Mouse (Mus musculus) liver, embryonic 13.5 days (tissue): Measurements from ENCODE around the gene Ifnab. TPM values are rescaled to one million over a fixed set of nuclear protein-coding genes. Genes with fewer than 3 reads are reported as not detected.

Experiments used
- ATAC-seq: fragments of 200-750 bp; cut with Nextera tagmentation; 2 replicates; pipeline ENCODE4 v1.8.0; 2017; ENCODE audit warnings: low read depth, mild to moderate bottlenecking, moderate number of reproducible peaks, moderate library complexity
- DNase-seq: peaks from one replicate; pipeline ENCODE4 v3.0.0; 2022
- H3K27ac ChIP-seq: fragments of 300-500 bp; sonication (generic); 2 replicates; pipeline ENCODE4 v1.5.1; 2015; ENCODE audit warnings: moderate library complexity, mild to moderate bottlenecking, inconsistent platforms
- H3K27me3 ChIP-seq: fragments of 300-500 bp; sonication (generic); 2 replicates; pipeline ENCODE4 v1.6.1; 2015; ENCODE audit warnings: mild to moderate bottlenecking, inconsistent platforms
- H3K36me3 ChIP-seq: fragments of 300-500 bp; sonication (generic); 2 replicates; pipeline ENCODE4 v1.6.1; 2015; ENCODE audit warnings: mild to moderate bottlenecking, inconsistent platforms
- H3K4me1 ChIP-seq: fragments of 300-500 bp; sonication (generic); replicated peaks from 2 replicates; pipeline ENCODE4 v1.6.1; 2015; ENCODE audit warnings: inconsistent platforms
- H3K4me2 ChIP-seq: fragments of 300-500 bp; sonication (generic); 2 replicates; pipeline ENCODE4 v1.6.1; 2015; ENCODE audit warnings: inconsistent platforms, mild to moderate bottlenecking, moderate library complexity
- H3K4me3 ChIP-seq: fragments of 300-500 bp; sonication (generic); replicated peaks from 2 replicates; pipeline ENCODE4 v1.5.1; 2015; ENCODE audit warnings: mild to moderate bottlenecking, inconsistent platforms
- H3K9ac ChIP-seq: fragments of 300-500 bp; sonication (generic); 2 replicates; pipeline ENCODE4 v1.6.1; 2015; ENCODE audit warnings: mild to moderate bottlenecking, inconsistent platforms
- H3K9me3 ChIP-seq: fragments of 300-500 bp; sonication (generic); replicated peaks from 2 replicates; pipeline ENCODE4 v1.6.1; 2016; ENCODE audit warnings: inconsistent platforms
- WGBS: fragments of 180-500 bp; shearing (Covaris S2); methylation state at CpG from one replicate; pipeline ENCODE4 v1.1.7; 2015; ENCODE audit not compliant: insufficient replicate concordance; 5-methylcytosine and 5-hydroxymethylcytosine counted together
- polyA plus RNA-seq: library from polyadenylated mRNA; unstranded; fragments of >200 nt; fragmentation: Nextera tagmentation; extraction: Ambion mirVana; gene quantifications from 2 replicates; pipeline ENCODE4 v1.2.1, GENCODE M21; 2015

The Ifnab gene
- polyA plus RNA-seq, 1 experiment from 2014 or later: not detected

DNA sequence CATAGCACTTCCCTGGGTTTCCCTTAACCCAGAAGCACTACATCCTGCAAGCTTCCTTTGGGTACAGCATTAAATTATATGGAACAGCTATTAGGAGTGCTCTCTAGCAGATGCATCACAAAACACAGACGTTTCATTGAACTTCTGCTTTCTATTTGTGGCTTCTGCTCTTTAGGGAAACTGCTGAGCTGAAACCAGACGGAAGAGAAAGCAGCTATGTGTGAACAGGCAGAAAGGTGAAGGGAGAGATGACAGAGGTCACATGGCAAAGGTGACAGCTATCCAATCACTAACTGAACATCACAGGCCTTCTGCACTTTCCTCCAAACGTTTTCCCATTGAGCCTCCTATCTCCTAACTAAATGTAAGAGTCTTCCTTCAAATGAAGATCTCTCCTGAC is 14.8 kb upstream of the Ifnab start:
- Histone ChIP-seq H3K9ac (no peak overlapping the region), H3K27ac (no peak overlapping the region), H3K27me3 (no peaks in the 10 kb centered on the region), H3K9me3 (no peaks in the 10 kb centered on the region), H3K4me1 (no peaks in the 10 kb centered on the region), H3K4me3 (no peak overlapping the region), H3K36me3 (no peaks in the 10 kb centered on the region), H3K4me2 (no peak overlapping the region)
- DNase-seq: no peak
- WGBS: 13% methylated on average over 3 of the region's 3 CpGs
- ATAC-seq: no peak

GRCm38 (mm10) chr4:88699301-88699700 is 8.1 kb upstream of the Ifnab start:
- Histone ChIP-seq H3K36me3 (no peaks in the 10 kb centered on the region), H3K9ac (no peak overlapping the region), H3K27ac (no peak overlapping the region), H3K4me2 (no peak overlapping the region), H3K4me3 (no peak overlapping the region), H3K9me3 (no peaks in the 10 kb centered on the region), H3K27me3 (no peaks in the 10 kb centered on the region), H3K4me1 (no peaks in the 10 kb centered on the region)
- no peak for DNase-seq
- 71% methylated on average over 1 of the region's 1 CpGs for WGBS
- no peak for ATAC-seq

GRCm38 (mm10) chr4:88698781-88699180 is 7.6 kb upstream of the Ifnab start:
- Histone ChIP-seq H3K9me3 (no peaks in the 10 kb centered on the region), H3K4me1 (no peaks in the 10 kb centered on the region), H3K4me3 (no peak overlapping the region), H3K36me3 (no peaks in the 10 kb centered on the region), H3K27me3 (no peaks in the 10 kb centered on the region), H3K4me2 (no peak overlapping the region), H3K9ac (no peak overlapping the region), H3K27ac (no peak overlapping the region)
- DNase-seq (no peak), ATAC-seq (no peak)
- WGBS: 44% methylated on average over 5 of the region's 5 CpGs

GRCm38 (mm10) chr4:88697753-88698152 is 6.6 kb upstream of the Ifnab start:
- ATAC-seq: no peak
- H3K27me3 ChIP-seq: no peaks in the 10 kb centered on the region
- no peaks in the 10 kb centered on the region for H3K36me3 ChIP-seq
- no peak for DNase-seq
- WGBS: 63% methylated on average over 4 of the region's 4 CpGs
- H3K9ac ChIP-seq: no peak overlapping the region
- H3K27ac ChIP-seq: no peak overlapping the region
- H3K4me3 ChIP-seq: no peak overlapping the region
- no peaks in the 10 kb centered on the region for H3K9me3 ChIP-seq
- H3K4me1 ChIP-seq: no peaks in the 10 kb centered on the region
- no peak overlapping the region for H3K4me2 ChIP-seq

DNA sequence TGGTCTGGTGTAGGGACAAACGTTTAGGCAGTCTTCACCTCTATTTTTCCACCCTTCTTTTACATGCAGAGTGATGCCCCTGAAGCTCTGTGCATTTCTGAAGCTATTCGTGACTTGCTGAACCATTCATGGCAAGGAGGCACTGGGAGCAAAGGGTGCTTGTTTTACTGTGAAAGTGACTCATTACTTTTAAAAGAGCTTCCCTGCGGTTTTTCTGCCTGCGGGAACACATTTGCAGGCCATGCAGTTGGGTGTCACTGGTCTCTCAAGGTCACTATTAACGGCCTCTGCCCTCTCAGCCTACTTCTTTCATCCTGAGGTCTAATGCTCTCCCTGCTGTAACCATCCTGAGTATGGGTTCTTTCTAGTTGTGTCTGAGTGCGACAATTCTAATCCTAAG is 5.9 kb upstream of the Ifnab start:
- no peak for DNase-seq
- no peaks in the 10 kb centered on the region for H3K36me3 ChIP-seq
- WGBS: 48% methylated on average over 6 of the region's 6 CpGs
- no peak overlapping the region for H3K9ac ChIP-seq
- no peak overlapping the region for H3K4me2 ChIP-seq
- no peak for ATAC-seq
- no peaks in the 10 kb centered on the region for H3K9me3 ChIP-seq
- H3K4me1 ChIP-seq: no peaks in the 10 kb centered on the region
- H3K4me3 ChIP-seq: no peak overlapping the region
- no peak overlapping the region for H3K27ac ChIP-seq
- H3K27me3 ChIP-seq: no peaks in the 10 kb centered on the region

DNA sequence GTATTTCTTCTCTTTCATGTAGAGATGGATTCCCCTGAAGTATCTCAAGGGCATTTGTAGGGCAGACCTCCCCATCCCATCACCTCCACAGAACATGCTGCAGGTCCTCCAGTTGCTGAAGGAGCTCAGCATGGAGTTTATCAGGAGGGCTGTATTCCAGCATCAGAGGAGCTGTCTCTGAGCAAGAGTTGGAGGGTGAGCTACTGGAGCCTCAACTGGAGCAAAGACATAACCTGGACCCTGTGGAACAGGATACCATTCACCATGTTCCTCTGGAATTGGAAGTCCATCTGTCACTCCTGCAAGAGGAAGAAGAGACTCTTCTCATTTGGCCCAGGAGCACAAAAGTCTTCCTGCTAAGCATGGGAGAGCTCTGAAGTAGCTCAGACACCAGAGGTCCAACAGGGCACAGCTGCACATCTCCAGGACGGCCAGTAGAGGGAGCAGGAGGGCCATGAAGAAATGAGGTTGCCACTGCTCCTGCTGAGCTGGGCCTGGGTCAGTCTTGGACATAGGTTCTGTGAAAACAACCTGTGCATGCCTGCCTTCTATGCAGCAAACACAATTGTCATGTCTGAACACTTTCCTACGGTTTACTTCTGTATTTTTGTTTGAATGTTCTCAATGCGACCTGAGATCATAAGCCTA is 5.2 kb upstream of the Ifnab start:
- no peaks in the 10 kb centered on the region for H3K9me3 ChIP-seq
- H3K4me2 ChIP-seq: no peak overlapping the region
- ATAC-seq (peak; percentile 68), DNase-seq (peak; percentile 33)
- no peak overlapping the region for H3K4me3 ChIP-seq
- H3K4me1 ChIP-seq: no peaks in the 10 kb centered on the region
- 24% methylated on average over 3 of the region's 3 CpGs for WGBS
- H3K36me3 ChIP-seq: no peaks in the 10 kb centered on the region
- H3K27ac ChIP-seq: no peak overlapping the region
- no peak overlapping the region for H3K9ac ChIP-seq
- H3K27me3 ChIP-seq: no peaks in the 10 kb centered on the region

GRCm38 (mm10) chr4:88693392-88693791 is 2.2 kb upstream of the Ifnab start:
- Histone ChIP-seq H3K4me3 (no peak overlapping the region), H3K9me3 (no peaks in the 10 kb centered on the region), H3K36me3 (no peaks in the 10 kb centered on the region), H3K4me2 (no peak overlapping the region), H3K4me1 (no peaks in the 10 kb centered on the region), H3K27ac (no peak overlapping the region), H3K27me3 (no peaks in the 10 kb centered on the region), H3K9ac (no peak overlapping the region)
- ATAC-seq (no peak), DNase-seq (no peak)
- 32% methylated on average over 2 of the region's 2 CpGs for WGBS

DNA sequence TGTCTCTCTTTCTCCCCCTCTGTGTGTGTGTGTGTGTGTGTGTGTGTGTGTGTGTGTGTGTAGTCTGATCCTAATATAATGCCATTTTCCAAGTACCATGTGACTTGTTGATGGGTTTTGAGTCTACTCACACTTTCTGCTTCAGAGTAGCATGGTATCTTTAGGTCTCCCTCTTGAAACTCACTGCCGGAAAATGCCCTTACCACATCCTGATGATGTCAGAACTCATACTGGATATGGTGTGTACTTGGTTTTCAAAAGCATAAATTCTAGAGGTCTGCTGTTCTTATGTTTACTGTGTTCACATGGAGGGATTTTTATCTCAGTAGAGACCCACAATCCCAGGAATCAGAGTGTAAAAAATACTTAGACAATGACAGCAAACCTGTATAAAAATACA is 1.4 kb upstream of the Ifnab start:
- WGBS: 53% methylated on average over 1 of the region's 1 CpGs
- DNase-seq (no peak), ATAC-seq (no peak)
- Histone ChIP-seq H3K4me3 (no peak overlapping the region), H3K27me3 (no peaks in the 10 kb centered on the region), H3K4me1 (no peaks in the 10 kb centered on the region), H3K36me3 (no peaks in the 10 kb centered on the region), H3K4me2 (no peak overlapping the region), H3K9me3 (no peaks in the 10 kb centered on the region), H3K27ac (no peak overlapping the region), H3K9ac (no peak overlapping the region)

- H3K9me3 ChIP-seq: no peaks in the 10 kb centered on the region
Observed at GRCm38 (mm10) chr4:88683812-88684211, 7.3 kb downstream of the Ifnab start, which contains the start of gene Ifna2. Gene Ifna2 (minus strand): TSS chr4:88683912.

GRCm38 (mm10) chr4:88681353-88681752 is 9.8 kb downstream of the Ifnab start:
- H3K27me3 ChIP-seq: no peaks in the 10 kb centered on the region
- H3K9me3 ChIP-seq: no peaks in the 10 kb centered on the region
- no peak overlapping the region for H3K4me2 ChIP-seq
- no peak for DNase-seq
- no peak overlapping the region for H3K4me3 ChIP-seq
- no peak overlapping the region for H3K27ac ChIP-seq
- H3K4me1 ChIP-seq: no peaks in the 10 kb centered on the region
- no peak for ATAC-seq
- H3K36me3 ChIP-seq: no peaks in the 10 kb centered on the region
- no peak overlapping the region for H3K9ac ChIP-seq
- 37% methylated on average over 3 of the region's 3 CpGs for WGBS

More at GRCm38 (mm10) chr4:88683812-88684211, 7.3 kb downstream of the Ifnab start, which contains the start of gene Ifna2:
- H3K27me3 ChIP-seq: no peaks in the 10 kb centered on the region
- H3K4me3 ChIP-seq: no peak within 1 kb of the TSS
- no peak for ATAC-seq
- 79% methylated on average over 1 of the region's 1 CpGs for WGBS
- no peak within 1 kb of the TSS for H3K9ac ChIP-seq
- no peak for DNase-seq
- H3K27ac ChIP-seq: no peak within 1 kb of the TSS
- no peaks in the 10 kb centered on the region for H3K36me3 ChIP-seq
- H3K4me2 ChIP-seq: no peak within 1 kb of the TSS
- no peaks in the 10 kb centered on the region for H3K4me1 ChIP-seq

DNA sequence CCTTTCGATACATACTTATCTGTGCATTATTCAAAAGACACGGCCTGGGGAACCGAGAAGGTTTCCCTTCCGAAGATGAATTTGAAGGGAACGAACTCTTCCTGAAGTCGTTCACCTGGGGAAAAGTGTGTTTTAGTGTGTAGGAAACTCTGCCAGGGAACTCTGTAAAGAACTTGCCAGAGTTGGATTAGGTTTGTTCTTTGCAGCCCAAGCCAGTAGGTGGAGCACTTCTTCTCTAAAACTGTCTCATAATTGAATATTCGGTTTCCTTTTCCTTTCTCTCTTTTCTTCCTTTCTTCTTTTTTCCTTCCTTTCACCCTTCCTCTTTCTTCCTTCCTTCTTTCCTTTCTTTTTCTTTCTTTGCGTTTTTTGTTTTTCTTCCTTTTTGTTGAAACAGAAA is 10.8 kb downstream of the Ifnab start:
- no peak for DNase-seq
- WGBS: 36% methylated on average over 8 of the region's 8 CpGs
- no peaks in the 10 kb centered on the region for H3K9me3 ChIP-seq
- ATAC-seq: no peak
- no peak overlapping the region for H3K9ac ChIP-seq
- no peak overlapping the region for H3K27ac ChIP-seq
- H3K36me3 ChIP-seq: no peaks in the 10 kb centered on the region
- H3K4me2 ChIP-seq: no peak overlapping the region
- H3K4me1 ChIP-seq: no peaks in the 10 kb centered on the region
- H3K27me3 ChIP-seq: no peaks in the 10 kb centered on the region
- no peak overlapping the region for H3K4me3 ChIP-seq

DNA sequence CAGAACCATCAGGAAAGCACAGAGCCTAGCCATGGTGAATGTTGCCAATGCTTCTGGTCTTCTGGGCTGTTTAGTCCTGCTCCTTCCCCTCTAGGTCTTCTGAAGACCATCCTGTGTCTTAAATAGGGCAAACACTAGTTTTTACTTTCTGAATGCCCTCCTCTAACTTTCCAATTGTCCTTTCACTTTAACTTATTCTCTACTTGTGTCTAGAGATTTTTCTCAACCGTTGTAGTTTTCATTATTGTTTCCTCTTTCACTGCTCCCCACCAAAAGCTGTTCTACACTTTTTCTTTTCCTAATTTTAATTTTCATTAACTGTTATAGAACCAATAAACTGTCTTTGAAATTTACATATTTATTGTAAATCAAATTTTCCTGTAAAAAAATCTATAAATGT is 14.3 kb downstream of the Ifnab start, which contains the start of gene Ifna16:
Gene Ifna16 (minus strand): TSS at position 101 of the 400 bp plus-strand sequence.
- no peaks in the 10 kb centered on the region for H3K9me3 ChIP-seq
- H3K27me3 ChIP-seq: no peaks in the 10 kb centered on the region
- H3K27ac ChIP-seq: no peak within 1 kb of the TSS
- H3K4me1 ChIP-seq: no peaks in the 10 kb centered on the region
- DNase-seq: no peak
- H3K9ac ChIP-seq: no peak within 1 kb of the TSS
- 59% methylated on average over 1 of the region's 1 CpGs for WGBS
- no peaks in the 10 kb centered on the region for H3K36me3 ChIP-seq
- H3K4me2 ChIP-seq: no peak within 1 kb of the TSS
- H3K4me3 ChIP-seq: no peak within 1 kb of the TSS
- ATAC-seq: no peak
